Mouse (Mus musculus): Measurements from ENCODE around the gene Scgb1a1.
"Not testable (repeated sequence)": the region's sequence is repeated elsewhere in the genome, so short reads cannot be mapped to it uniquely, and the experiment has no call there.

The Scgb1a1 gene

GRCm38 (mm10) chr19:9065621-9066561 lies 21.9 kb downstream of the Scgb1a1 start:
- DNase-seq = no peak

GRCm38 (mm10) chr19:9063831-9064230 lies 23.9 kb downstream of the Scgb1a1 start:
- DNase-seq = no peak

DNA sequence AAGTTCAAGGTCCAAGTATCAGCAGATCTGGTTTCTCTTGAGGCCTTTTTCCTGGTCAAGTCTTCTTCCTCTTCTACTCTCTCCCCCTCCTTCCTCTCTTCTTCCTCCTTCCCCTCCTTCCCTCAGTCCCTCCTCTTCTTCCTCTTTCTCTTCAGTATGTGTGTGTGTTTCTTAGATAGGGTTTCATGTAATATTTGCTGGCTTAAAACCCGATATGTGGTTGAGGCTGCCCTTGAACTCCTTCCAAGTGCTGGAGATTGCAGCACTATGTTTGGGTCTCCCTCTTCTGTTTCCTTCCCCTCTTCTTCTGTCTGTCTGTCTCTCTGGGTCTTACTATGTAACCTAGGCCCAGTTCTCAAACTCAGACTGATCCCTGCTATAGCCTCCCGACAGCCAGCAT lies 24.9 kb downstream of the Scgb1a1 start:
- DNase-seq = no peak

DNA sequence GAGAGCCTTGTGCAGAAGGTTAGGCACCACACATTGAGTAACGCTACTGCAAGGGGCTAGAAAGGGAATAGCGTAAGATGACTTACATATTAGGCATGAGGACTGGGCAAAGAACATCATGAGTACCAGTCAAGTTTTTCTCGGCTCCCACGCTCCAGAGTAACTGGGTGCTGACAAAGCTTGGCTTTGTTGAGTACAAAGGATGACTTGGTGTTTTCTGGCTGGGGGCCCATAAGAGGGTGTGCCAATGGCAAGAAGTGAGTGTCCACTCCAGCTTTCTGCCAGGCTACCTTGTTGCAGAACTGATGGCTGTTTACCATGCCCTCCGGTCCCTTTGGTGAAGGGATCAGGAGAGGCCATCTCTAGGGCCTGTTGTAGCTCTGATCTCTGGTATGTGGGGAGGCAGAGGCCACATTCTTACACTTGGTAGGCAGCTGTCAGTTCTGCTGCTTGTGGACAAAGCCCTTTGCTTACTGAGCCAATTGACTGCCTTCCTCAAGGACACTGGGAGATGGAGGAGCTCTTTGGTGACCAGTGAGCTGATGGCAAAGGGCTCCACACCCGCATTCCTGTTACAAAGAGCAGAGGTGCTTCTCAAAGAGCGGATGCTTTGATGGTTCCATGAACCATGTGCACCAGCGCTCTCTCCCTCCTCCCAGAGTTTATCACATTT lies 26.4 kb downstream of the Scgb1a1 start:
- no peak for DNase-seq

- no peak for DNase-seq
These were observed 27.7 kb downstream of the Scgb1a1 start for GRCm38 (mm10) chr19:9060103-9060502.

- no peak for DNase-seq
These were observed 28.4 kb downstream of the Scgb1a1 start for GRCm38 (mm10) chr19:9059391-9059790.

DNA sequence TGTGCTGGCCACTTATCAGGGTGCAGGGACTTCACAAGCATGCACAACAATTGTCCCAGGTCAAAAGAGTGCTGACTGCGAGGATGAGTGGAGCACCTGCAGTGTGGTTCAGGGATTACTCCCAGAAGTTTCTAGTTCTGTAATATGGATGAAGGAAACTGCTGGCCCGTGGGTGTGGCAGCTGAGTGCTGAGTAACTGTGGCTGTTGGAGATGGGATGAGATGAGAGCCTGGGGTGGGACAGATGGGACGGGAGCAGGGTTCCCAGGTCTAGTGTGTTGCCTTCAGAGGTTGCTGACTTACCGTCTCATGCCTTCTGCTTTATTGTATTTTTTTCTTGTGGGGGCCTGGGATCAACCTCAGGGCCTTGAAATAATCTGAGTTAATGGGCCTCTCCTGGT lies 28.8 kb downstream of the Scgb1a1 start:
- no peak for DNase-seq

GRCm38 (mm10) chr19:9058331-9058884 lies 29.4 kb downstream of the Scgb1a1 start:
- no peak for DNase-seq

DNA sequence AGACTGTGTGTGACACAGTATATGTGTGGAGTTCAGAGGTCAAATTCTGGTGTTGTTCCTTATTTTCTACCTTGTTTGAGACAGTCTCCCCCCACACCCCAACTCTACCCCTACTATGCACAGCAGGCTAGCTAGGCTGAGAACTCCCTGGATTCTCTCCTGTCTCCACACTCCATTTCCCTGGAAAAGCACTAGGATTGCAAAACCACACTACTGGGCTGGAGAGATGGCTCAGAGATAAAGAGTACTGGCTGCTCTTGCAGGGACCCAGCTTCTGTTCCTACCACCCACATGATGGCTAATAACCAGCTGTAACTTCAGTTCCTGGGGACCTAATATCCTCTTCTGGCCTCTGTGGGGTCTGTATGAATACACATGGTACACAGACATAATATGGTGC lies 30.1 kb downstream of the Scgb1a1 start:
- no peak for DNase-seq

- no peak for DNase-seq
These were observed 31.9 kb downstream of the Scgb1a1 start for GRCm38 (mm10) chr19:9055703-9056355.

DNA sequence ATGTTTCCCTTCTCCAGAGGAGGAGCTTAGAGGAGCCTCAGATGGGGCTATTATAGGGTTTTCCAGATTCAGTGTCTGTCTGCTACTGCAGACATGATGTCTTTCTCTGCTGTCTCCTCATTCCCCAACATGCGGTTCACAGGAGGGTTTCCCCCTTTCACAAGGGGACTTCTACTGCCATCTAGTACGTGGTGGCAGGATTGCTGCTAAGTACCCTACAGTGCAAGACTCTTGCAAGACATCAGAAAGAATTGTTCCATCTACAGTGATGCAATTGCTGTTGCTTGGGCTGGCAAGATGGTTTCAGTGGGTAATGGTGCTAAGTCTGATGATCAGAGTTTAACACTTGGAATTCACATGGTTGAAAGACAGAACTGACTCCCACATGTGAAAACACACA lies 32.6 kb downstream of the Scgb1a1 start:
- no peak for DNase-seq

DNA sequence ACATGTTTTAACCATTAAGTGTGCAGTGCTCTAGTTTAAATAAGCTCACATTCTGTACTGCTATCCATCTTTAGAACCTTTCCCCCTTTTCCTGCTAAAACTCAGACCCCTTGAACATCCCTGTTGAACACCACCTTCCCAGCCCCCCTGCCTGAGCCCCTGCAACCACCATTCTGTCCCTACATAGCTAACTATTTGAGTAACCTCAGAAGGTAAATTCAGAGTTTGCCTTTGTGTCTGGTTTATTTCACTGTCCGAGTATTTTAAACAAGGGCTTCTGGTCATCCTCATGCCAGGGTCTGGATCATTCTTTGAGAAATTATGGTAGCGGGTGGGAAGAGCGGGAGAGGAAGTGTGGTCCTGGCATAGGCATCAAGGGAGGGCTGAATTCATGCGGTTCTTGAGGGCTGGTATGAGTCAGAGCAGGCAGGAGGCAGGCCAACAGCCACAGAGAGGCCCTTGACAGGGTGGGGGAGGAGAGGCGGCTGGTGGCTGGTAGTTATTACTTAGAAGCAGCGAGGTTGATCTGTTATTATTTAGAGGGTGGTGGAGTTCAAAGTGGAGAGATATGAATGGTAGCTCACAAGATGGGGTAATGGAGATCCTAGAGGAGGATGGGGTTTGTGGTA lies 34.8 kb downstream of the Scgb1a1 start:
- DNase-seq = no peak

DNA sequence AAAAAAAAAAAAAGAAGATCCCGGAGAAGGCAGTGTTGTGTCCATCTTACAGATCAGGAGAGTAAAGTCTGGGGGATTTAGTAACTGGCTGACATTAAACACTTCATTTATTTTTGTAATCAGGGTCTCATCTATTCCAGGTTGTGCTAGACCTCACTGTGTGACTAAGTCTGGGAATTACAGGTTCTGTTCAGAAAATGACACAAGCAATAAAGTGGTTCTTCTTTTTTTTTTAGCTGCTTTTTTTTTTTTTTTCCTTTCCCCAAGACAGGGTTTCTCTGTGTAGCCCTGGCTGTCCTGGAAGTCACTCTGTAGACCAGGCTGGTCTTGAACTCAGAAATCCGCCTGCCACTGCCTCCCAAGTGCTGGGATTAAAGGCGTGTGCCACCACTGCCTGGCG lies 35.8 kb downstream of the Scgb1a1 start:
- not testable (repeated sequence) for DNase-seq

GRCm38 (mm10) chr19:9050294-9051229 lies 37.2 kb downstream of the Scgb1a1 start:
- no peak for DNase-seq

- no peak for DNase-seq
These were observed 38.6 kb downstream of the Scgb1a1 start for GRCm38 (mm10) chr19:9048981-9049687.

GRCm38 (mm10) chr19:9047946-9048387 lies 39.8 kb downstream of the Scgb1a1 start:
- DNase-seq = no peak

GRCm38 (mm10) chr19:9047207-9047945 lies 40.4 kb downstream of the Scgb1a1 start:
- DNase-seq = no peak

DNA sequence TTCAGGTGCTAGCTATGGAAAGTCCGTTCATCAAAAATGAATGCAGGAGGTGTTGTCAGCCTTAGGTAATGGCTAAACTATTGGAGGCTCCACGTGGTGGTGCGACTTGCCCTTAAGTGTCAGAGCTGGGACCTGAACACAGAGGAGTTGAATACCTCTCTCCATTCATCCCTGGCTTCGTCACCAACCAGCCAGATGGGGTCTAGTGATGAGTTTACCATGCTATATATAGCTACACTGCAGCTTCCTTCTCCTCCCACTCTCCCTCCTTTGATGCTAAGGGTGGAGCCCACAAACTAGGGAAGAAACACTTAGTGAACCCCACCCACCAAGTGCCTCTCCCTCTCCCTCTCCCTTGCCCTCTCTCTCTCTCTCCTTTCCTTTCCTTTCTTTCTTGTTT lies 43.5 kb downstream of the Scgb1a1 start:
- DNase-seq = no peak

- DNase-seq = no peak
These were observed 44.6 kb downstream of the Scgb1a1 start for GRCm38 (mm10) chr19:9043123-9043522.

- DNase-seq = no peak
These were observed 46.7 kb downstream of the Scgb1a1 start for GRCm38 (mm10) chr19:9041074-9041473.
